Mouse (Mus musculus) cerebellum, adult 2 months (tissue): ENCODE results near the gene Nrbf2.

Experiments used
- CTCF ChIP-seq: fragments of 200-500 bp; IDR thresholded peaks from 2 replicates; pipeline ENCODE4 v1.5.1; 2011; ENCODE audit warnings: low read depth, mild to moderate bottlenecking, control low read depth, low read length, moderate library complexity, borderline replicate concordance; ENCODE audit not compliant: insufficient read depth
- POLR2A ChIP-seq: fragments of 200-500 bp; IDR thresholded peaks from 2 replicates; pipeline ENCODE4 v1.6.1; 2011; ENCODE audit warnings: low read length, control low read depth, borderline replicate concordance; ENCODE audit not compliant: insufficient read depth

GRCm38 (mm10) chr10:67226543-67226942 is 58.6 kb downstream of the Nrbf2 start:
- no peak for TF ChIP-seq POLR2A
- TF ChIP-seq CTCF, result no peak
